Mouse (Mus musculus): ENCODE results near the gene Fto.
A peak's percentile ranks its signal among the peaks of the same experiment; 100 is the strongest.

Gene Fto

GRCm38 (mm10) chr8:91312835-91313832 lies at the start of gene Fto, which contains the start of gene Rpgrip1l:
Gene Fto (plus strand): TSS chr8:91313525.
Gene Rpgrip1l (minus strand): TSS chr8:91313262.
- peak; percentile 91 for DNase-seq

- no peak for DNase-seq
Measured at GRCm38 (mm10) chr8:91263939-91264338, 49.4 kb upstream of the Fto start.

GRCm38 (mm10) chr8:91264564-91264963 lies 48.8 kb upstream of the Fto start:
- no peak for DNase-seq

DNA sequence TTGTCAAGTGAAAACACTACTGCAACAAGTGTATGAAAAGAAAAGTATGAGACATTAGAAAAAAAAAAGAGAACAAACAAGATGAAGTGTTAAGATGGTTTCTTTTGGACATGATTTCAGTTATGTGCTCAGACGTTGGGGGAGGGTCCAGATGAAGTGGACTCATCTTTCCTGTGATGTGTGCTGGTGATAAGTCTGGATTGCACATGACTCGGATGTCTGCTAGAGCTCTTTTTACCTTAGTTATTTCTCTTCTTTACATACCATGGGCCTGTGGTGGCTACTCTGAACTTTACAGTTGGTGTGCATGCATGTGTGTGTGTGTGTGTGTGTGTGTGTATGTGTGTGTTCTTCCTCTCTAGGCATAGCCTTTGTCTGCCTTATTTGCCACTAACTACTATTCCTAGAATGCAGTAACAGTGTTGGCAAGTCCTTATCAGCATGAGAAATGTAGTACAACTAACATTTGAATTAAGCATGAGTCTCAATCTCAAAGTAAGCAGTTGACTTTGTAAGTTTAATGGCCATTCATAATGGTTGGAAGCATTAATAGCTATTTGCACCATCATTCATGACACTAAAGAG lies 43.9 kb upstream of the Fto start:
- no peak for DNase-seq

GRCm38 (mm10) chr8:91273493-91273892 lies 39.8 kb upstream of the Fto start:
- no peak for DNase-seq

DNA sequence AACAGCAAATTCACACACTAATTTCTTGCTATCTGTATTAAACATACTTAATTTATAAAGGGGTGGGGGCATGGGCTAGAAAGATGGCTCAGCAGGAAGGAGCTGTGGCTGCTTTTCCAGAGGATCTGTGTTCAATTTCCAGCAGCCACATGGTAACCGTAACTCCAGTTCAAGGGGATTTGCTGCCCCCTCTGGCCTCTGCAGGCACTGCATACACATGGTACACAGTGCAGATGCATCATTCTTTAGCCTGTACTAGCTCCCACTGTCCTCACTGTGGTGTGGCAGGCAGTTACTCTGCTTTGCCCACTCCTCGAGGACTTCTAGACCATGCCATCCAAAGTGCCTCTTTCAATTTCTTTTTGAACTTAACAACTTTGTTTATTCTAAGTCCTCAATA lies 37.0 kb upstream of the Fto start:
- DNase-seq = no peak

DNA sequence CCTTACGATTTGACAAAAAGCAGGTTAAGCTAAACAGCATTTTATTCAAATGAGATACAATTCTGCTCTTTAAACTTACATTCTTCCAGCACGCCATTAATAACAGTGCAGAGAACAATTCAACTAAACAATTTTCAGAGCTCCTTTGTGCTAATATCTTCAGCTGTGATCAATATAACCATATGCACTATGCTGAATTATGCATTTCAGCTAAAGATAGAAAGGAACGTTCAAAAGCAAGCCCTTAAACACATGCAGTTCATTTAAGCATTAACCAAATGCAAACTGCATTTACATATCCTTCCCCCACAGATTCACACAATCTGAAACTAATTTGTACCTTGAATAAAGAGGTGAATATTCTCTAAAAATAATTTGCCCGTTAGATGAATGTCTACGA lies 35.3 kb upstream of the Fto start:
- DNase-seq = no peak

- DNase-seq = no peak
Measured at GRCm38 (mm10) chr8:91280467-91281212, 32.7 kb upstream of the Fto start.

GRCm38 (mm10) chr8:91281545-91281944 lies 31.8 kb upstream of the Fto start:
- DNase-seq = no peak

DNA sequence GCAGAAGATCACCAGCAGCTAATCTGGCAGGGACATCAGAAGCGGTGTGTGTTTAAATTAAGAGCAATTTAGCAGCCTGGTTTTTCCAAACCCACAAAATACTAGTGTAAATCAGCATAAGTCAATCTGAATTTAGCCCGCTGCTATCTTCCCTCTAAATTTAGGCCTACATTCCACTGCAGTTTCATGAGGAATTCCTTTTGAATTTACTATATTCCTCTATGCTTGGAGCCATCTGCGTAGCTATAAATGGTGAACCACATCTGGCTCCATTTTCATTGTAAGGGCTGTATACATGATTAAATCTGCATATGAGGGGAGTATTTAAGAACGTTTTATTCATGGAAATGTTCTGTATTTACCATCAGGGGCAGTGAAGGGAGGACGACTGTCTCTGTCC lies 30.7 kb upstream of the Fto start:
- no peak for DNase-seq

GRCm38 (mm10) chr8:91283815-91284214 lies 29.5 kb upstream of the Fto start:
- DNase-seq = no peak

- no peak for DNase-seq
Measured at GRCm38 (mm10) chr8:91286237-91286636, 27.1 kb upstream of the Fto start.

DNA sequence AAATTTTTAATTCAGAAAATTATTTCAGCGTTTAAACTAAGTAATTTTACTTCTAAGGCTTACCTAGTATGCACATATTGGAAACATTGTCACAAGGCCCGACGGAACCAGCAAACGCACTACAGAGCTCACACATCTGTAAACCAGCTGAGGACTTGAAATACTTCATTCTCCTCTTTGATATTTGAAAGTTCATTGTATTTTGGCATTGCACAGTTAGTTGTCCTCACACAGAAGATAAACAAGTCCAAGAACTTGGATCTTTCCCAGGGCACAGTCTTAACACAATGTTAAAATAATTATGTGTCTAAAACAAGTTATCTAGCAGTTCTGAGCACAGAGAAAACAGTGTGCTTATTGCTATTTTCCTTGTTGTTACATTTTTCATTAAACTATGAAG lies 22.7 kb upstream of the Fto start:
- DNase-seq = no peak

- DNase-seq = no peak
Measured at GRCm38 (mm10) chr8:91295786-91296185, 17.5 kb upstream of the Fto start.

DNA sequence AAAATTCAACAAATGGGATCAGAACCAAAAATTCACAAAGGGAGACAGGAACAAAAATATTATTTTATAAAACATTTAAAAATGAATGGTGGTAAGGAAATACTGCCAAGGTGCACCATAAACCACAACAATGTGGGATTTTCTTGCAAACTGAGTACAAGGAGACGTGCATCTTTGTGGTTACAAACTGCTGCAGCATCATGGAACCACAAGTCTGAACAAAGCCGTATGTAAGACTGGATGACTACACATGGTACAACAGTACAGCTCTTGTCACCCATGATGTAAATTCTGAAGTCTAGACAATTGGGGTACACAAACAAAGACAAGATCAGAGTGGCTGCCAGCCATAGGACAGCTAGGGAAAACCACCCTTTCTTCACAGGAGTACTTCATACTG lies 14.7 kb upstream of the Fto start:
- no peak for DNase-seq

- DNase-seq = no peak
Measured at GRCm38 (mm10) chr8:91304481-91305386, 8.6 kb upstream of the Fto start.

DNA sequence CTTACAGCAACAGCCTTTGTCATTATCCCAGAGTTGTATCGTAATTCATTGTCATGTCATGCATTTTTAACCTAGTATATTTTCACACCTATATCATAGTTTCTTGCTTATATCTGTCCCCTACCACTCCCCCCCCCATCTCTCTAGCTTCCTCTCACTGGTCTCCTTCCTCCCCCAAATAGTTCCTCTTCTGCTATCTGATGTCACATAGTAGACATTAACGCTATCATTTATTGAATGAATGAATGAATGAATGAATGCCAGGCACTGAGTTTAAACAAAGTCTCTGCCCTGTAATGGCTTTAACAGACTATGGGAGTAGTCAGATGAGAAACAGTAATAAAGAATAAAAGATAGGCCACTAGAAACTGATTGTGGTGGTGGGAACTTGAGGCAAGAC lies 983 bp upstream of the Fto start:
- DNase-seq = no peak

DNA sequence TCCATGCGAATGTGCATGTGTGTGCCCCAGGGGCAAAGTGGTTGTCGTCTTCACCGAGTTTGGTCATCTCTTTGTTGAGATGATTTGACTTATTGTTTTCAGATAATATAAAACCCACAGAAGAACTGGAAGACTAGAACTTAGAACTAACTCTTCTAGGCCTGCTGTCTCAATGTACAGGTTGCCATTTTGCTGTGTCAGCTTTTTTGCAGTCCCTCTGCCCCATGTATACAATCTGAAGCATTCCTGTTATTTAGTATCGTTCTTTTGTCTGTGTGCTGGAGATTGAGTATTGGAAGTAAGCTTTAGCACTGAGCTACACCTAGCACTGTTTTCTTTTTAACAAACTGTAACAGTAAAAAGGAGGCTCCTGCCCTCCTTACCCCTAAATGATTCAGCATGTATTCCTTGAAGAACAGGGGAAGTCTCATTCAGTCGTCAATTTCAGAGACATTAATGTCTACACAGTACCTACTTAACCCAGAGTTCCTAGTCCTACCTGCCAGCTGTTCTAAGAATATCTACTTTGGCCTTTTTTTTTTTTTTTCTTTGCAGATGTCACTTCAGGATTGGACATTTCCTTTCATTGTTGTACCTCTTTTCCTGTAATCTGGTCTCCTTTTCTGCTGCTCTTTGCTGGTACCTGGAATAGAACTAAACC lies 4.4 kb downstream of the Fto start:
- DNase-seq = no peak

DNA sequence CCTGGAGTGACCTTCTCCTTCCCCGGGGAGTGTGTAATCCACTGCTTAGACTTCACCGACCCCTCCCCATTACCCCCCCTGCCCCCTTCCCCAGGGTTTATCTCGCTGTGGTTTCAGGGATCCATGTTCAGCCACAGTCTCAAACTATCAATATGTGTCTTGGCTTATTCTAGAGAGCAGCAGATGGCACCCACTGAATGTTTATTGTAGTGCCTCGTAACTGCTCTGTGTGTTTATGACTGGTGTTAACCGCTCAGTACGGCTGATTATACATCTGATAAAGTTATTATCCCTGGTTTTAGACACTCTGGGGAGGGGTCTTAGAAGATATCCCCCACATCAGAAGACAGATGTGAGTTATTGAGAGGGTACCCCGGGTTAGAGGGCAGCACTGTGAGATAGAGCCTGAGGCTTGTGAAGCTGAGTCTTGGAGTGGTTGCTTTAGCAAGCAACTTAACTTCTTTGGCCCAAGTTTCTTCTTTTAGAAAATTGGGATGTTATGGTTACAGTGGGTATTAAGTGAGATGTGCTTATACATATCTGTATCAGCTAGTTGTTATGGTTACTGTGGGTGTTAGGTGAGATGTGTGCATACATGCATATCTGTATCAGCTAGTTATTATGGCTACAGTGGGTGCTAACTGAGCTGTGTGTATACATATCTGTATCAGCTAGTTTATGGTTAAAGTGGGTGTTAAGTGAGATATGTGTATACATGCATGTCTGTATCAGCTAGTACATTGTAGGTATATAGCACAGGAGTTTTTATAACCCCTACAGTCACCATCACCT lies 5.8 kb downstream of the Fto start:
- no peak for DNase-seq

GRCm38 (mm10) chr8:91323511-91323910 lies 10.2 kb downstream of the Fto start:
- DNase-seq = no peak

GRCm38 (mm10) chr8:91324271-91324670 lies 10.9 kb downstream of the Fto start:
- no peak for DNase-seq

All from right cerebral cortex, postnatal 4 days (tissue).